Mouse (Mus musculus): ENCODE results near the gene Rabgap1.

- TF ChIP-seq POLR2A (IDR thresholded peaks at IDR 0.05; ENCODE audit: insufficient read depth, low read depth, low read length), result no peak
- TF ChIP-seq CTCF (IDR thresholded peaks at IDR 0.05), result no peak
Observed at GRCm38 (mm10) chr2:37572141-37572540, 129.1 kb downstream of the Rabgap1 start.
